Mouse (Mus musculus): ENCODE data around the gene Errfi1.

The Errfi1 gene

GRCm38 (mm10) chr4:150915181-150915906 lies 61.6 kb downstream of the Errfi1 start:
- DNase-seq (ENCODE audit: low spot score in 2 of 2): no peak

- no peak for DNase-seq (ENCODE audit: low spot score in 2 of 2)
These were observed 63.8 kb downstream of the Errfi1 start for GRCm38 (mm10) chr4:150917336-150918027.
